Mouse (Mus musculus): ENCODE results near the gene Agl.

DNA sequence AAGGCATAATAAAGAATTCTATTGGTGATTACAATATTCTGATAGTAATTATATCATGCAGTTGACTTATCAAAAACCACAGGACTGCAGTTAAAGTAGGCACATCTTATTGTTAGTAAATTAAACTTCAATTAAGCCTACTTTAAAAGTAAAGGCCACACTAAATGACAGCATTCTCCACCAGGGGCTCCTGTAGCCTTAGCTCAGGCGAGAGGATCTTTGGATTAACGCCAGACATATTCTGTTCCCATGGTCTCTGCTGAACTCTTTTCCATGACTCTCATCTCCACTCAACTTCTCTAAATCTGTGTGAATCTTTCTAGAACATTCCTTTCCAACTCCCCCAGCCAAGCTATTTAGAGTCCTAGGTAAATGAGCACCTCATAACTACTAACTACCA is 109.2 kb downstream of the Agl start:
- TF ChIP-seq CTCF (conservative IDR thresholded peaks at IDR 0.05; ENCODE audit: low read length) (no peak), POU5F1 (IDR thresholded peaks at IDR 0.05; ENCODE audit: borderline replicate concordance, low read length) (no peak)
